Mouse (Mus musculus) cerebellum, adult 2 months (tissue): Measurements from ENCODE around the gene Sdc3.

Source experiments
- CTCF ChIP-seq: fragments of 200-500 bp; IDR thresholded peaks from 2 replicates; pipeline ENCODE4 v1.5.1; 2011; ENCODE audit warnings: low read depth, mild to moderate bottlenecking, control low read depth, low read length, moderate library complexity, borderline replicate concordance; ENCODE audit not compliant: insufficient read depth
- POLR2A ChIP-seq: fragments of 200-500 bp; IDR thresholded peaks from 2 replicates; pipeline ENCODE4 v1.6.1; 2011; ENCODE audit warnings: low read length, control low read depth, borderline replicate concordance; ENCODE audit not compliant: insufficient read depth

DNA sequence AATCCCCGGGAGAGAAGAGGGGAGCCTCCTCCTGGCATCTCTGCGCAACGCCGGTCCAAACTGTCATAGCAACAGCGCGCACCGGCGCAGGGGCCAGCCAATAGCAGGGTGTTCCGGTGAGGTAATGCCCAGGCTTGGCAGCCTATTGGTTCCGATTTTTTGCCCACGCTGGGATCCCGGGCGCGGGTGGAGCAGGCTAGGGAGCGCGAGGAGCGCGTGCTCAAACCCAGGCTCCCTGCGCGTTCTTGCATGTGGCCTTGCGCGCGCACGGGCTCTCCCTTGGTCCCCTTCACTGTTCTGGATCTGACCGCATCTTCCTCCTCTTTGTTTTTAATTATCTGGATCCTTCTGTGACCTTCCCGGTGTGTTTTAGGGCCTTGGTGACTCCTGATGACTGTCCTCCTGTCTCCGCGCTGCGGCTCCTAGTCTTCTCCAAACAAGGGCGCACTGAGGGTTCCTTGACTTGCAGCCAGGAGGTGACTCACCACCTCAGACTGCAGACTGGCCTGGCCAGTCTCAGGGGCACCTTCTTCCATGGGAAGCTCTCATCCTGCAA lies 69.4 kb downstream of the Sdc3 start:
- TF ChIP-seq CTCF (no peak), POLR2A (peak; percentile 87; the same call in 1 of the 2 replicates)
